Mouse (Mus musculus): ENCODE results near the gene Zdhhc8. TPM values are rescaled to one million over a fixed set of nuclear protein-coding genes. Genes with fewer than 3 reads are reported as not detected.

The Zdhhc8 gene
- polyA plus RNA-seq, 1 experiment from 2014 or later = 0.79 TPM

DNA sequence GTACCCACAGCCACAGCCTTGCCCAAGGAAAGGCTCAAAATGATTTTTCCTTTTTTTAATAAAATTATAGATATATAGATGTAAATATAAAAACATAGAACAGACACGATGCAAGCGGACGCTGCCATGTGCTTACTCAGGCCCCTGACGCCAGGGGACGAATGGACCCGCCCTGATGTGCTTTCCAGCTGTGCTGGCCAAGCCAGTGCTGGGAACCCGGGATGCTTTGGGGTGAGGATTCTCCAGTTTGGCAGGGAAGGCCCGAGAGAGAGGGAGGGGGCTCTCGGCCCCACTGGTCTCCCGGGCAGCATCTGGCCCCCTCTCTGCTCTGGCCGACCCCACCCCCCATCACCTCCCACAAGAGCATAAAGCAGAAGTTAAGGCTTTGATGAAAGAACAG, 12.7 kb downstream of the Zdhhc8 start:
- 69% methylated on average over 11 of the region's 11 CpGs for WGBS (ENCODE audit: insufficient replicate concordance)
- Histone ChIP-seq H3K4me2 (ENCODE audit: low read depth, low read length) (no peak overlapping the region), H3K4me1 (ENCODE audit: control insufficient read depth, low read depth, low read length) (peaks cover 7% of the 10 kb centered on the region; the same call in 1 of the 2 replicates), H3K9me3 (replicated peaks; ENCODE audit: control insufficient read depth, low read length) (no peaks in the 10 kb centered on the region), H3K27ac (ENCODE audit: low read length) (no peak overlapping the region), H3K4me3 (ENCODE audit: low read depth, low read length) (no peak overlapping the region), H3K36me3 (ENCODE audit: control insufficient read depth, insufficient read depth) (no peaks in the 10 kb centered on the region), H3K9ac (ENCODE audit: low read depth, low read length) (no peak overlapping the region), H3K27me3 (ENCODE audit: control insufficient read depth, insufficient read depth, low read depth, low read length) (no peaks in the 10 kb centered on the region)
- ATAC-seq (ENCODE audit: low read depth) = no peak

DNA sequence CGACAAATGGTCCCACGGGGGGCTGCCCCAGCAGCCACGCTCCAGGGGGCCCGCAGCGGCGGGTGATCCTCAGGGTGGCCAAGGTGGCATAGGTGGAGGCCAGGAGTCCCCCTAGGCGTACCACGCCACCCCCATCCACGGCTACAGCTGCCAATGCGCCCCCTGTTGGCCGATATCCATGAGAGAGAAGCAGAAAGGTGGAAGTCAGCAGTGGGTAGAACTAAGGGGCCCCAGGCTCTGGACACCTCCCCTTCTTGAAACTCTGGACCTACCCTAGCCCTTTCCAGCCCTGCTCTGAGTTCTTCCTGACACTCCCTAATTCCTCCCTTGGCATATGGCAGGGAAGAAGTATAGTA, 13.4 kb downstream of the Zdhhc8 start:
- Histone ChIP-seq H3K9me3 (replicated peaks; ENCODE audit: control insufficient read depth, low read length) (no peaks in the 10 kb centered on the region), H3K27me3 (ENCODE audit: control insufficient read depth, insufficient read depth, low read depth, low read length) (no peaks in the 10 kb centered on the region), H3K4me1 (ENCODE audit: control insufficient read depth, low read depth, low read length) (peaks cover 7% of the 10 kb centered on the region; the same call in 1 of the 2 replicates), H3K27ac (ENCODE audit: low read length) (no peak overlapping the region), H3K4me3 (ENCODE audit: low read depth, low read length) (no peak overlapping the region), H3K9ac (ENCODE audit: low read depth, low read length) (no peak overlapping the region), H3K36me3 (ENCODE audit: control insufficient read depth, insufficient read depth) (no peaks in the 10 kb centered on the region), H3K4me2 (ENCODE audit: low read depth, low read length) (no peak overlapping the region)
- WGBS (ENCODE audit: insufficient replicate concordance) = 51% methylated on average over 11 of the region's 11 CpGs
- ATAC-seq (ENCODE audit: low read depth) = no peak

- H3K36me3 ChIP-seq (ENCODE audit: control insufficient read depth, insufficient read depth) = no peaks in the 10 kb centered on the region
- H3K4me3 ChIP-seq (ENCODE audit: low read depth, low read length) = no peak overlapping the region
- WGBS (ENCODE audit: insufficient replicate concordance) = 66% methylated on average over 6 of the region's 6 CpGs
- ATAC-seq (ENCODE audit: low read depth) = no peak
- no peak overlapping the region for H3K4me2 ChIP-seq (ENCODE audit: low read depth, low read length)
- H3K27me3 ChIP-seq (ENCODE audit: control insufficient read depth, insufficient read depth, low read depth, low read length) = no peaks in the 10 kb centered on the region
- peaks cover 7% of the 10 kb centered on the region; the same call in 1 of the 2 replicates for H3K4me1 ChIP-seq (ENCODE audit: control insufficient read depth, low read depth, low read length)
- no peak overlapping the region for H3K9ac ChIP-seq (ENCODE audit: low read depth, low read length)
- no peaks in the 10 kb centered on the region for H3K9me3 ChIP-seq (replicated peaks; ENCODE audit: control insufficient read depth, low read length)
- no peak overlapping the region for H3K27ac ChIP-seq (ENCODE audit: low read length)
These were observed 13.9 kb downstream of the Zdhhc8 start for GRCm38 (mm10) chr16:18220856-18221542.

- Histone ChIP-seq H3K36me3 (ENCODE audit: control insufficient read depth, insufficient read depth) (no peaks in the 10 kb centered on the region), H3K4me1 (ENCODE audit: control insufficient read depth, low read depth, low read length) (peaks cover 7% of the 10 kb centered on the region; the same call in 1 of the 2 replicates), H3K27ac (ENCODE audit: low read length) (no peak overlapping the region), H3K9ac (ENCODE audit: low read depth, low read length) (no peak overlapping the region), H3K9me3 (replicated peaks; ENCODE audit: control insufficient read depth, low read length) (no peaks in the 10 kb centered on the region), H3K4me2 (ENCODE audit: low read depth, low read length) (no peak overlapping the region), H3K4me3 (ENCODE audit: low read depth, low read length) (no peak overlapping the region), H3K27me3 (ENCODE audit: control insufficient read depth, insufficient read depth, low read depth, low read length) (no peaks in the 10 kb centered on the region)
- peak; percentile 31; the same call in 1 of the 2 replicates for ATAC-seq (ENCODE audit: low read depth)
- 22% methylated on average over 8 of the region's 8 CpGs for WGBS (ENCODE audit: insufficient replicate concordance)
These were observed 14.9 kb downstream of the Zdhhc8 start for GRCm38 (mm10) chr16:18220001-18220400.

DNA sequence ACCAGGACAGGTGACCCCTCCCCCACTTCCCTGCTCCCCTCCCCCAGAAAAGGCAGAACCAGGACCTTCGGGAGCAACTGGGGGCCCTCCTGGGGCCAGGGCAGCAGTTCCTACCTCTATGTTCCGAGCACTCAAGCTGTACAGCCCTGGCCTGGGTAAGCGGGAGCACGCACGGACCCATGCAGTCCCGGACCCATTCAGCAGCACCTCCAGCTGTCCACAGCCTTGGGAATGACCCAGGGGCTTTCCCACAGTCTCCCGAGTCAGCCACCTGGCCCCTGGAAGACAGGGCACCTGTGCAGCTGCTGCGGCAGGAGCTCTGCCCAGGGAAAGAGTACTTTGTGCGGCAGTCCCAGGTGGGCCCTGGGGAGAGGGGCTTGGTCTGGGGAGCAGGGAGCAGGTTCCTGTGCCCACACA, 16.3 kb downstream of the Zdhhc8 start:
- no peak overlapping the region for H3K4me2 ChIP-seq (ENCODE audit: low read depth, low read length)
- no peaks in the 10 kb centered on the region for H3K9me3 ChIP-seq (replicated peaks; ENCODE audit: control insufficient read depth, low read length)
- no peak overlapping the region for H3K4me3 ChIP-seq (ENCODE audit: low read depth, low read length)
- no peak overlapping the region for H3K27ac ChIP-seq (ENCODE audit: low read length)
- H3K36me3 ChIP-seq (ENCODE audit: control insufficient read depth, insufficient read depth) = no peaks in the 10 kb centered on the region
- 70% methylated on average over 9 of the region's 9 CpGs for WGBS (ENCODE audit: insufficient replicate concordance)
- no peak for ATAC-seq (ENCODE audit: low read depth)
- no peaks in the 10 kb centered on the region for H3K27me3 ChIP-seq (ENCODE audit: control insufficient read depth, insufficient read depth, low read depth, low read length)
- H3K4me1 ChIP-seq (ENCODE audit: control insufficient read depth, low read depth, low read length) = peaks cover 7% of the 10 kb centered on the region; the same call in 1 of the 2 replicates
- H3K9ac ChIP-seq (ENCODE audit: low read depth, low read length) = no peak overlapping the region

DNA sequence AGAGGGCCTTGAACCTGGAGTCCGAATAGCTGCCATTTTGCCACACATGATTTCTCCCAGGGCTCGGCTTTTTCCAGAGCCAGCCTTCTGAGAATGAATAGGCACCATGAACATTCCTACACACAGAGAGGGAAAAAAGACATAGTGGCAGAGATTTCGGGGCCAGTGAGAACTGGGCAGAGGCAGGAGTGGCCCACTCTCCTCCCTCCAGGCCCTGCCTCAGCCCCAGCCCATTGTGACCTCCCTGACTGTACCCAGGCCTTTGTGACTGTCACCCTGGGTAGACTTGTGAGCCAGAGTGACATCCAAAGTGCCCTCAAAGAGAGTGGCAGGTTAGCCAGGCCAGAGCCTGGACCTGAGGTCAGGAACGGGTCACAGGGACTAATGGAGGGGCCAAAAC, 17.4 kb downstream of the Zdhhc8 start, which contains the start of gene Ccdc188:
TSS of gene Ccdc188 (plus strand) at position 301 of the 400 bp plus-strand sequence.
- no peak within 1 kb of the TSS for H3K4me2 ChIP-seq (ENCODE audit: low read depth, low read length)
- no peaks in the 10 kb centered on the region for H3K27me3 ChIP-seq (ENCODE audit: control insufficient read depth, insufficient read depth, low read depth, low read length)
- H3K36me3 ChIP-seq (ENCODE audit: control insufficient read depth, insufficient read depth) = no peaks in the 10 kb centered on the region
- ATAC-seq (ENCODE audit: low read depth) = no peak
- no peak within 1 kb of the TSS for H3K27ac ChIP-seq (ENCODE audit: low read length)
- peaks cover 7% of the 10 kb centered on the region; the same call in 1 of the 2 replicates for H3K4me1 ChIP-seq (ENCODE audit: control insufficient read depth, low read depth, low read length)
- H3K4me3 ChIP-seq (ENCODE audit: low read depth, low read length) = no peak within 1 kb of the TSS
- no peak within 1 kb of the TSS for H3K9ac ChIP-seq (ENCODE audit: low read depth, low read length)
- 52% methylated on average over 4 of the region's 4 CpGs for WGBS (ENCODE audit: insufficient replicate concordance)
- no peaks in the 10 kb centered on the region for H3K9me3 ChIP-seq (replicated peaks; ENCODE audit: control insufficient read depth, low read length)

GRCm38 (mm10) chr16:18214858-18215257, 20.1 kb downstream of the Zdhhc8 start:
- no peaks in the 10 kb centered on the region for H3K27me3 ChIP-seq (ENCODE audit: control insufficient read depth, insufficient read depth, low read depth, low read length)
- H3K4me3 ChIP-seq (ENCODE audit: low read depth, low read length) = no peak overlapping the region
- H3K4me2 ChIP-seq (ENCODE audit: low read depth, low read length) = no peak overlapping the region
- no peak overlapping the region for H3K27ac ChIP-seq (ENCODE audit: low read length)
- 78% methylated on average over 7 of the region's 7 CpGs for WGBS (ENCODE audit: insufficient replicate concordance)
- ATAC-seq (ENCODE audit: low read depth) = no peak
- H3K36me3 ChIP-seq (ENCODE audit: control insufficient read depth, insufficient read depth) = no peaks in the 10 kb centered on the region
- H3K9me3 ChIP-seq (replicated peaks; ENCODE audit: control insufficient read depth, low read length) = no peaks in the 10 kb centered on the region
- H3K4me1 ChIP-seq (ENCODE audit: control insufficient read depth, low read depth, low read length) = peaks cover 2% of the 10 kb centered on the region; the same call in 1 of the 2 replicates
- H3K9ac ChIP-seq (ENCODE audit: low read depth, low read length) = no peak overlapping the region

GRCm38 (mm10) chr16:18213689-18214088, 21.2 kb downstream of the Zdhhc8 start:
- Histone ChIP-seq H3K4me1 (ENCODE audit: control insufficient read depth, low read depth, low read length) (no peaks in the 10 kb centered on the region; the same call in 1 of the 2 replicates), H3K27ac (ENCODE audit: low read length) (no peak overlapping the region), H3K27me3 (ENCODE audit: control insufficient read depth, insufficient read depth, low read depth, low read length) (no peaks in the 10 kb centered on the region), H3K36me3 (ENCODE audit: control insufficient read depth, insufficient read depth) (no peaks in the 10 kb centered on the region), H3K4me2 (ENCODE audit: low read depth, low read length) (no peak overlapping the region), H3K9me3 (replicated peaks; ENCODE audit: control insufficient read depth, low read length) (no peaks in the 10 kb centered on the region), H3K9ac (ENCODE audit: low read depth, low read length) (no peak overlapping the region), H3K4me3 (ENCODE audit: low read depth, low read length) (no peak overlapping the region)
- WGBS (ENCODE audit: insufficient replicate concordance) = 45% methylated on average over 6 of the region's 6 CpGs
- ATAC-seq (ENCODE audit: low read depth) = no peak

DNA sequence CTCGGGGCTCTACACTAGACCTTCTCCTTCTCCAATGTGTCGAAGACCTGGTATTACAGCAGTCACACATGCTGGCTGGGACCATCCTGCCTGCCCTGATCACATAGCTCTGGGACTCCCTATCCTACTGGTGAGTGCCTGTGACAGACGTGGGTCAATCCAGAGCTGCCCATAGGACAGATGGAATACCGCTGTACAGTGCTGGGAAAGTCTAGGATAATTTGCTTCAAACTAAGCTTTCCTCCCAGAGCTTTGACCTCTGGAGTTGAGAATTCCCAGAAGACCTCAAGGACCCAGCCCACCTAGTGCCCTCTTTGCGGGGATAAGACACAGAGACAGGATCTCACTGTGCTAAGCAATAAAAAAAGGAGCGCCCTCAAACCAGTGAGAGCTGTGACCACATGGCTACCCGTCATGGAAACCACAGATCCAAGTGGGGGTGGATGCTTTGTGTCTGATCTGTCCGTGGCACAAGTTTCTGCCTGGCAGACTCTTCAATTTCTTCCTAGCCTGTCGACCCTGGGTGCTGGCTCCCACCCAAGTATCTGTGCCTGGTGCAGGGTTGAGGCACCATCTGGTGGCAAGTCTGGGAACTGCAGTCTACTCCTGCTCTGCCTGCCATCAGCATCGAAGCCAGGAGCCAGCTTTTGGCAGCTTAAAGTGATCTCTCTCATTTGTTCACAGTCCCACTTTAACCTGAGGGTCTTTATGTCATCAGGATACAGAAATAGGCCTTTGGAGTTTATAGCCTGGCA, 23.3 kb downstream of the Zdhhc8 start:
- Histone ChIP-seq H3K27ac (ENCODE audit: low read length) (no peak overlapping the region), H3K4me3 (ENCODE audit: low read depth, low read length) (no peak overlapping the region), H3K36me3 (ENCODE audit: control insufficient read depth, insufficient read depth) (no peaks in the 10 kb centered on the region), H3K9ac (ENCODE audit: low read depth, low read length) (no peak overlapping the region), H3K27me3 (ENCODE audit: control insufficient read depth, insufficient read depth, low read depth, low read length) (no peaks in the 10 kb centered on the region), H3K9me3 (replicated peaks; ENCODE audit: control insufficient read depth, low read length) (no peaks in the 10 kb centered on the region), H3K4me1 (ENCODE audit: control insufficient read depth, low read depth, low read length) (no peaks in the 10 kb centered on the region; the same call in 1 of the 2 replicates), H3K4me2 (ENCODE audit: low read depth, low read length) (no peak overlapping the region)
- no peak for ATAC-seq (ENCODE audit: low read depth)
- WGBS (ENCODE audit: insufficient replicate concordance) = 32% methylated on average over 10 of the region's 10 CpGs

Data from liver, embryonic 16.5 days (tissue).